Mouse (Mus musculus): ENCODE data around the gene Fndc11. TPM values are rescaled to one million over a fixed set of nuclear protein-coding genes. Genes with fewer than 3 reads are reported as not detected.

Fndc11 gene
- polyA plus RNA-seq, 1 experiment from 2014 or later, result 0.23 TPM

Other genes starting within 250 kb of the Fndc11 start
- 3.3 and 3.5 TPM in 2 replicates for gene Col20a1, start 233.5 kb upstream of the Fndc11 start, polyA plus RNA-seq (2015; fragmentation: Nextera tagmentation; extraction: Ambion mirVana)
- 3.4 and 3.5 TPM in 2 replicates for gene Chrna4, start 176.5 kb upstream of the Fndc11 start, polyA plus RNA-seq (2015; fragmentation: Nextera tagmentation; extraction: Ambion mirVana)
- gene Kcnq2, start 84.7 kb upstream of the Fndc11 start, polyA plus RNA-seq (2015; fragmentation: Nextera tagmentation; extraction: Ambion mirVana), result 0.39 and 0.42 TPM in 2 replicates
- 0.21 and 0.25 TPM in 2 replicates for gene Eef1a2, start 63.0 kb upstream of the Fndc11 start, polyA plus RNA-seq (2015; fragmentation: Nextera tagmentation; extraction: Ambion mirVana)
- 268 and 282 TPM in 2 replicates for gene Ppdpf, start 32.8 kb upstream of the Fndc11 start, polyA plus RNA-seq (2015; fragmentation: Nextera tagmentation; extraction: Ambion mirVana)
- gene Ptk6, start 17.2 kb upstream of the Fndc11 start, polyA plus RNA-seq (2015; fragmentation: Nextera tagmentation; extraction: Ambion mirVana), result 1.5 and 1.6 TPM in 2 replicates
- gene Srms, start 6.8 kb upstream of the Fndc11 start, polyA plus RNA-seq (2015; fragmentation: Nextera tagmentation; extraction: Ambion mirVana), result 0.64 and 0.76 TPM in 2 replicates
- 0.99 and 1.1 TPM in 2 replicates for gene Helz2, start 22.0 kb downstream of the Fndc11 start, polyA plus RNA-seq (2015; fragmentation: Nextera tagmentation; extraction: Ambion mirVana)
- 14.7 and 14.8 TPM in 2 replicates for gene Gmeb2, start 68.0 kb downstream of the Fndc11 start, polyA plus RNA-seq (2015; fragmentation: Nextera tagmentation; extraction: Ambion mirVana)
- 16.2 and 24.7 TPM in 2 replicates for gene Stmn3, start 94.5 kb downstream of the Fndc11 start, polyA plus RNA-seq (2015; fragmentation: Nextera tagmentation; extraction: Ambion mirVana)
- gene Rtel1, start 99.7 kb downstream of the Fndc11 start, polyA plus RNA-seq (2015; fragmentation: Nextera tagmentation; extraction: Ambion mirVana), result 35.5 and 40.8 TPM in 2 replicates
- 43.2 and 44.3 TPM in 2 replicates for gene Zgpat, start 144.9 kb downstream of the Fndc11 start, polyA plus RNA-seq (2015; fragmentation: Nextera tagmentation; extraction: Ambion mirVana)
- gene Arfrp1, start 145.4 kb downstream of the Fndc11 start, polyA plus RNA-seq (2015; fragmentation: Nextera tagmentation; extraction: Ambion mirVana), result 65.2 and 65.3 TPM in 2 replicates
- gene Lime1, start 160.1 kb downstream of the Fndc11 start, polyA plus RNA-seq (2015; fragmentation: Nextera tagmentation; extraction: Ambion mirVana), result 23.6 and 24.7 TPM in 2 replicates
- 4.0 and 4.6 TPM in 2 replicates for gene Zbtb46, start 239.4 kb downstream of the Fndc11 start, polyA plus RNA-seq (2015; fragmentation: Nextera tagmentation; extraction: Ambion mirVana)